Mouse (Mus musculus) testis, adult 2 months (tissue): ENCODE measurements around the gene Tlcd1.

Experiments used
- CTCF ChIP-seq: fragments of 200-500 bp; IDR thresholded peaks from 2 replicates; pipeline ENCODE4 v1.5.1; 2012; ENCODE audit warnings: low read depth, mild to moderate bottlenecking, inconsistent platforms, low read length, moderate library complexity; ENCODE audit not compliant: control insufficient read depth, insufficient read depth, insufficient replicate concordance
- POLR2A ChIP-seq: fragments of 200-500 bp; IDR thresholded peaks from 2 replicates; pipeline ENCODE4 v1.6.1; 2012; ENCODE audit warnings: low read depth, mild to moderate bottlenecking, inconsistent platforms, low read length, moderate library complexity; ENCODE audit not compliant: control insufficient read depth

DNA sequence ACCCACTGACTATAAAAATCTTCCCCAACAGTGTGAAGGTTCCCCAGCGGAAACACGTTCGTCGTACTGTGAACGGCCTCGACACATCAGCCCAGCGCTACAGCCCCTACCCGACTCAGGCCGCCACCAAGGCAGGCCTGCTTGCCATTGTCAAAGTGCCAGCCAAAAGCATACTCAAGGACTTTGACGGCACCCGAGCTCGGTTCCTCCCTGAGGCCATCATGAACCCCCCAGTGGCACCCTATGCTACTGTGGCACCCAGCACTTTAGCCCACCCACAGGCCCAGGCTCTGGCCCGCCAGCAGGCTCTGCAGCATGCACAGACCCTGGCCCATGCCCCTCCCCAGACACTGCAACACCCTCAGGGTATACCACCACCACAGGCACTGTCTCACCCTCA lies 22.7 kb upstream of the Tlcd1 start:
- TF ChIP-seq POLR2A (no peak), CTCF (no peak)
